Mouse (Mus musculus): ENCODE measurements around the gene Rps6ka4.

DNA sequence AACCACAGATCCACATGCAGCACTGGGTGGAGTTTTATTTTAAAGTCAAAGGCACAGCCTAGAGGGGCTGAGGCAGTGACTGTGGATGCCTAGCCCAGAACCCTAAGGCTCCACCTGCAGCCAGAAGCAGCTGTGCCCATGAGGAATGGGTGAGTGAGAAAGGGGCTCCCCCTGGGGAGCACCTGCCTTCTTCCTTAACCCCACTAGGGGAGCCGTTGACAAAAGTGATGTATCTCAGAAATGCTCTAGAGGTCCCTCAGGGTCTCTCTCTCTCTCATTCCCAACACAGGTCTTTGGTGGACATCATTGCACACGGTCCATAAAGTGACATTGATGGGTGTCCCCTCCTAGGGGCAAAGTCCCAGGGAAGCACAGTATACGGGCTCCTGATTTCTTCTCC lies 11.4 kb downstream of the Rps6ka4 start:
- TF ChIP-seq POLR2A (IDR thresholded peaks at IDR 0.05; ENCODE audit: insufficient read depth, low read length) (no peak), CTCF (IDR thresholded peaks at IDR 0.05; ENCODE audit: low read depth, low read length) (no peak), EP300 (IDR thresholded peaks at IDR 0.05; ENCODE audit: insufficient read depth, low read depth, low read length) (no peak)

Measured in ES-Bruce4 (cell line).